Mouse (Mus musculus): Measurements from ENCODE around the gene Syt1.

Gene Syt1

DNA sequence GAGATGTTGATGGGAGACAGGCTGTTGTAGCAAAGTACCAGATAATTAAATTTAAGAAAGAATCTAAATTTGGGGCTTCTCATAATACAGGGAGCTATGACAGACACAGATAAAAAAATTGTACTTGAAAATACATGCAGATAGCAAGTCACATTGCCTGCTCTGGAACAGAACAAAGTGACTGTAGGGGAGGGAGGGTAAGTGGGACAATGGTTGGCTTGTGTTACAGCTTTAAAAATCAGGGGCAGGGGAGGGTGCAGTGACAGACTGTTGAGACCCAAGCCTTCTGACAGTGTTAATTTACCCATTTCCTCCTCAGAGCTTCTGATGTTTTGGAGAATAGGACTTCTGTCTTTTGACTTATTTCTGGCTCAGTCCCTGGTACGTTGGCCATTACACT is 126.3 kb downstream of the Syt1 start:
- no peak for DNase-seq

DNA sequence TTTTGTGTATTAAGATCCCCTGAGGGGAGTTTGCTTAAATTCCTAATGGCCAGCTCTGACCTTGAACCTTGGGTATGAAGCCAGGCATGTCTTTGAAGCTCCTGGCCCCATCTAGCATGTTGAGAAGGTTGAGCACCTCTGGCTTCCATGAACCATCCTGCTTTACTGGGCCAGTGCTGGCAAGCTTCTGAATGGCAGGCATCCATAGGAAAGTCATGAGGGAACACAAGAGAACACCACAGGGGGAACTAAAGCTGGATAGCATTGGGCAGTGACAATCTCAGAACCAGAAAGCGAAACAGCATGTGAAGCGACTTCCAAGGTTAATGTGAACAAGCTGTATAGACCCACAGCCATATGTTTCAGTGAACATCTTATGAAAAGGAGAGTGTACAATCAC is 130.4 kb downstream of the Syt1 start:
- DNase-seq = no peak

DNA sequence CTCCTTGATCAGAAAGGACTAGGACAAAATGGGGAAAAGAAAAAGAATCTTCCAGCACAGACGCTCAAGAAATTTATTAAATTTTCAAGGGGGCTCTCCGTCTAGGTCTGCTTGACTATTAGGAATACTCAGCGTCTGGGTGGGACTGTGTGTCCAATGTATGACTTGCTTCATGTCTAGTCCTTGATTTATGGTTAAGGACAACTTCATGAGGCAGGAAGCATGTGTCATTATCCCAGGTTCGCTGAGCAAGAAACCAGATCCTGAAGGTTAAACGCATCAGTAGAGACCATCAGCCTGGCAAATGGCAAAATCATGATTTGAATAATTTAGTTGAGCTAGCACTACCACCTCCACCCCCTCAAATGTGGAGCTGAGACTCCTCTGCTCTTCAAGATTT is 135.1 kb downstream of the Syt1 start:
- DNase-seq = no peak

DNA sequence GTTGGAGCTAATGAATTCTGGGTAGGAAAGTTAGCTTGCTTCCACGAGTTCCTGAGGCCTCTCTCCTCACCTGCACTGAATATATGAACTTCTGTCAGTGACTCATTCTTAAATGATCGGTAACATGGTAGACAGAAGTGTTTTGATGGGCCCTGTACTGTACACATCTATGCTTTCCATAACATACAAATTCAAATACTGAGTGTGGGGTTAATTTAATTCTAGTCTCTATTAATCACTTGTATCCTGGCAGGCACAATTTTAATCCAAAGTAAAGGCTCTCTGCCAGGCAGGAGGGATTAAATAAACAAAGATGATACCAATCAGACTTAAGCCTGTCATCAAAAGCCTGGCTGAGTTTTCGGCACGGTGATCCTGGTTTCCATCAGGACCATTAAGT is 136.1 kb downstream of the Syt1 start:
- no peak for DNase-seq

DNA sequence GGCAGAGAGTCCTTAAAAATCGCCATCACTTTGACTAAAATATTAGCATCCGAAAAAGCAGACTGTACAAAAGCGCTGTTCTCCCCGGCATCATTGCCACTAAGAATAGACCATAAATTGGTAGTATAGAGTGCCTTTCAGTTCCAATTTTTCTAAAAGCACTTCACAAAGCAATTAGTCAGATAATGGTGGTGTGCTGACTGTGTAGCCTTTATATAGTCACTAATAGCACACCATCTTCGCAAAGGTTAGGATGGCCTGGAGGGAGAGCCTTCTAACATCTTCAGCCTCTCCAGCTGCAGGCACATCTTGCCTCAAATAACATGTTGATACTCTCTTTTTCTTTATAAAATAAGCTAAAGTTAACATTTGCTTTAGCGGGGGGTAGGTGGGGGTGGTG is 138.4 kb downstream of the Syt1 start:
- no peak for DNase-seq

DNA sequence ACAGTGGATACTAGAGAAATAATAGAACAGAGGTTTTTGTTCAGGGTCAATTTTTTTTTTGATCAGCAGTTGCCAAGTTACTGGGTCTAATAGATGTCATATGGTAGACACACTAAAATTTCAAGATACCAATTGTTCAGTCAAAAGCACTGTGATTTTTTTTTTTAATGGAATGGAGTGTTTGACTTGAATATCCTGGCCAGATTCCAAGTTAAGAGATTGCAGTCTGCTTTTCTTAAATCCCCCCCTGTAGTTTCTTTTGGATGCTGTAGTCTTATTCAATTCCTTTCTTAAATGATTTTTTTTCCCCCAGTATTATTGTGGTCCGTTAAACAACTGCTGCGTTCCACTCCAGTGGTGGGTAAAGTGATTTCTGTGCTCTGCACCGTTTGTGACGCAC is 140.2 kb downstream of the Syt1 start:
- DNase-seq = no peak

DNA sequence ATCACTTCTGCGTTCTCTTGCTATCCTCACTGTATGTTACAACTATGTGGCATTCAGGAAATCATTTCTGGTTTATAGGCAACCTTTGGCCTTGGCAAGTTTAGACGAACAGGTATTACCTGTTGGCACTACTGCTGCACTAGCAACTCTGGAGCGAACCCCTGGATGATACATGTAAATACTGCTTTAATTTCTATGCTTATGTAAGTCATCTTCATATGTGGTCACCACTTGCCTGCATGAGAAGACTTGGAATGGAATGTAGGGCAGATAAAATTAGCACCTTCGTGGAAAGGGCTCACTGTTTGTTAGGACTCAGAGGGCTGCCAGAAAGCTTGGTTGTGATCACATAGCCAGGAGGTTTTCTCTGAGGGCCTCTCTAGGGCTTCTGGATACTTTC is 142.6 kb downstream of the Syt1 start:
- DNase-seq = no peak

DNA sequence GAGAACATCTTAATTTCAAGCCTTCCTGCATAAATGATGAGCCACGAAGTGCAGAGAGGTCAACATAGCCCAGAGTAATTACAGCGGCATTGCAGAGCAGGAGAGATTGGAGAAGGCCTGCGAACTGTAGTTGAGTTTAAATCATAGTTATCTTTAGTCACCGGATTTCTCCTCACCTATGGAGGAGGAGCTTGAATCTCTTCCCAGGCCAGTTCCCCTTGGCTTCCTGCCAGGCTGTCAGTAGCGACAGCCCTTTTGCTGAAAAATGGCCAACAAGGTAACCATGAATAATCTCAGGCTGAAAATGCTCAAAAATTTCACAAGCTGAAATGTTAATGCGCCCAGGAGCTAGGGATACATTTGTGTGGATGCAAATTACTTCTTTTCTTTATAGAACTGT is 143.6 kb downstream of the Syt1 start:
- no peak for DNase-seq

DNA sequence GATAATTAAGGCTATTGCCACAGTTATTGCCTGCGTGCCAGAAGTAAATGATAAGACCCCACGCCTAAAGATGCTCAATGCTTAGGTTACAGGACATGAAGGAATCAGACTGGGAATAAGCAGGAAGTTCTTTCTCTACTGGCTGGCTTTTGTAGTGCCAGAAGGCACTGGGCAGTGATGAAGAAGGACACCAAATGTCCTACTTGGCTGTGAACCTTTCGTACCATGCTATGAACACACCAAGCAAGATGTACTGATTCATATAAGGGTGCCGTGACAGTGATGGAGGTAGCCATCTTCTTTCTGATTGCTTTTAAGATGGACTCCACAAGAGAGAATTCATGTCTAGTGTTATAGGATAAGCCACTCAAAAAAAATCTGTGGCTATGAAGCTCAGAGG is 145.2 kb downstream of the Syt1 start:
- DNase-seq = no peak

DNA sequence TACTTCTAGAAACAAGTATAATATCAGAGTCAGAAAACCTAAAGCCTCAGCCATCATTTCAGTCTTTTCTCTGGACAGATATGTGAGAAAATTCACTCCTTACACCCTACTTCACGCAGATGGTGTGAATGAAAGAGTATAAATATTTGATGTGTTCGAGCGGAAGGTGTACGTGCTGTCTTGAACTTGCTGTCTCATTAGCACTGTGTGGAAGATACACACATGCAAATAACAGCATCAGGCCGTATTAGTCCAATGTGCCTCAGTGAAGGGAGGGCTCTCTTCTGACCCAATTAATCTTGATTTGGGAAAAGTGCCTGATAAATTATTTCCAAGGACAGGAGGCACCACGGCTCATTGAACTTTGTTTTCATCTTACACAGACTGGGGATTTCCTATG is 154.8 kb downstream of the Syt1 start:
- no peak for DNase-seq

DNA sequence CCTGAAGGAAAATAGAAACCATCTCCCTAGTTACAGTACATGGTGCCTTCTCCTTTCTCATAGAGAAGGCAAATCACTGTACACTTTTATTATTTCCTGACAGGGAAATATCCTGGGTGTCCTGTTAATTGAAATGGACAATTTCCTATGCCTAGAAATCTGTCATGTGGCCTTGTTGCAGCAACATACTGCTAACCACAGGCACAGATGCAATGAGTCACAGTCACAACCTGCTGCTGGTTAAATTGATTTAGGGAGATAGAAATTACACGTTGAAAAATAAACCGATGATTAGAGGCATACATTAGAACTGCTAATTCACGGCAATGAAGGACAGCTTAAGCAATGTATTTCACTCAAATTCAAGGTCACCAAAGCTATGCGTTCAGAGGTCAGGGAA is 158.0 kb downstream of the Syt1 start:
- no peak for DNase-seq

DNA sequence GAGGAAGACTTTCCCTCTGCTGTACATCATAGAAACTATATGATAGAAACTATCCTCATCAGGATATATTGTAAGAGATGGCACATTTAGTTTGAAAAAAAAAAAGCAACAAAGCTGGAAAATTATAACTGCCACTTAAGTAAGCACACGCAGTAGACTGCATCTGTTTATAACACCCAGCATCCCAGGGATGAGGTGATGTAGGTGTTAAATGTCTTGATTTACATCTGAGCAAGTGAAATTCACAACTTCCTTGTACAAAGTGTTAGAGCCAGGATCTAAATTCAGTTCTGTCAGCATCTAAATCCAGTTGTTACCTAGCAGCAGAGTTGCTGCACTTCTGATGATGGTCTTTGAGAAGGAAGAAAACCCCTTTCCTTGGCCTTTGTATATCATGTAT is 173.3 kb downstream of the Syt1 start:
- DNase-seq = no peak

DNA sequence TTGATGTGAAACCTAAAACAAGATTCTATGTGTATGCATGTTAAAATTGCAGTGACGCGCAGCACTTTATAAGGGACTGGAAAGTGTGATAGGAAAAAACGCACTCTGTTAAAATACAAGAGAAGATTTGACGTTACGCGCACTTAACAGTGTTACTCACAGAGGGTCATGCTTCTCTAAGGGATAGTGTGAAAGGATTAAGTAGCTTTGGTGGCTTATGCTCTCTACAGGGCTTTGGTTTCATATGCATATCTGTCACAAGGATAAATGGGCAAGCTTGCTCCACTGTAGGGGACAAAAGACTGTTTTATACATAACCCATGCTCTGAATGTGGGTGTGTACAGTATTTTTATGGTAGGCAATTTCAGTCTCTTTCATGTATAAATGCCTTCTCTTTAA is 178.5 kb downstream of the Syt1 start:
- DNase-seq = no peak

DNA sequence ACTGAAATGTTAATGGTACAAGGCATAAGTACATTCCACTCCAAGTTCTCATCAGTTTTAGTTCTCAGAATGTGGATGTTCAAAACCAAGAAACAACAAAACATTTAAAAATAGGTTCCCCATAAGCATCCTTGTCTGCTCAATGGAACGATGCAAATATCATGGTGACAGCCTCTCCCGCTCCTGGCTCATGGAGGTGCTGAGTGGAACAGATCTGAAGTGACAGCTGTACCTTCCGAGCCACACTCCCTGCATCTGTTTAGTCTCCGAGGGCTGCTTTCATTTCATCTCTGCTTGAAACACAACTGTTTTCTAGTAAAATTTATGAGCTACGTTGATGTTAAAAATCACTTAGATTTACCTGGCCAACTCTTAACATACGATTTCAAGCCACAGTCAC is 179.0 kb downstream of the Syt1 start:
- no peak for DNase-seq

DNA sequence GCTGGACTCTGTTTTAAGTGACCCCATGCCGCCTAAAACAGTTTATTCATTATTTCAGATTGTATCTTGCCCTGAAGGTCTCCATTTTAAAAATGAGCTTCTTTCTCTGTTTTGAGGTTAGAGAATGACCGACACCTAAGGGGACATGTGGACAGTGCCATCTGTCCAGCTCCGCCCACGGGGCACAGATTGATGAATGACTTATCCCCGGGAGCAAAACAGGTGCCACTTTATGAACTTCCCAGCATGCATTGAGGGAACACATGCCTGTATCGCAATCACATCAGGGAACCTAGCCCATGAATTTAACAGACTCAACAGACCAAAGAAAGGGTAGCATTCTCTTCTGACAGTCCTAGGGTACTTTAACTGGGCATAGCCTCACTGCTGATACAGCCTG is 188.5 kb downstream of the Syt1 start:
- DNase-seq = no peak

DNA sequence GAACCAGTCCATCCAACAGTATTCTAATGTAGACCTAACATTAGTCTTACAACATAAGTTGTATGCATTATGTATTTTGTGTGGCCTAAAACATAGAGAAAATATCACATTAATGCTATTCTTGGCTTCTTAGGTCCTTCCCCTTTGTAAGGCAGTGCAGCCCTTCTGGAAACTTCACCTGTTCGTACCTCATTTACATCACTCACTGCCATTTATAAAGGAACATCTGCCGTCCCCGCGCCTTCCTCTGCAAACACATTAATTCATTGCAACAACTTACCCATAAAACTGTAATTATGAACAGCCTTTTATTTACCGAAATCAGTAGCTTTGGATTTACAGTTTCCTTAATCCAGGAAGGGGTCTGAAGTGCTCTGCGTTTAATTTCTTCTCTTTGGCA is 195.4 kb downstream of the Syt1 start:
- DNase-seq = no peak

DNA sequence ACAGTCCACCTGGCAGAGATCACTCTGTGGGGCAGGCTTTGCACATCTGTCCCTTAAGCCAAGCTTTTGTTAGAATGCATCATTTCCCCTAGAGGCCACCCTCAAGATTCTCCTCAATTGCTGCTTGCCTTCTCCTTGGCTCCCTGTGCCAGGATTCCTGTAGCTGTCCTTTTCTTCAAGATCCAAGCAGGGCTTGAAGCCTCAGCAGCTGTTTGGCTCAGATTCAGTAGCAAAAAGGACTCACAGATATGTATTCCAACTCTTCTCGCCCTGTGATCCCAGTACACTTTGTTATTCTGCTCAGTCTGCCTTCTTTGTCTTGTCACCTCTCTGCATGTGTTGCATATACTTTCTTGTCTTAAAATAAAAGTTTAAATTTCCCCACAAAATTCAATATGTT is 206.4 kb downstream of the Syt1 start:
- no peak for DNase-seq

DNA sequence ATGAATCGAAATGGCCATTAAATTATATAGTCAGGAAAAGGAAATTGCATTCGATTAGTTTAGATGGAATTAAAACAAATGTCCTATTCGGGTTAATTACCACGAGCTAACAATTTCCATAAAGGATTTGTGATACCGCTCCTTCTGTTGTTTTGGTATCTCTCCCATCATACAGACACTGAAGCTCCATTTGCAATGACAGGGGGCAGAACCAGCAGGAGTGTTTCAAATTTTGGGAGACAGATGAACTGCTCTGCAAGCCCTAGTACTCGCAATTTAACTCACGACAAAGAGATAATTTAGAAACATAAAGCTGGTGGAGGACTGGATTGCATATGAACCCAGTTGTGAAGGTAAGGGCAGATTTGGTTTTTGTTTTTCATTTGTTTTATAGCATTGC is 210.0 kb downstream of the Syt1 start:
- DNase-seq = no peak

DNA sequence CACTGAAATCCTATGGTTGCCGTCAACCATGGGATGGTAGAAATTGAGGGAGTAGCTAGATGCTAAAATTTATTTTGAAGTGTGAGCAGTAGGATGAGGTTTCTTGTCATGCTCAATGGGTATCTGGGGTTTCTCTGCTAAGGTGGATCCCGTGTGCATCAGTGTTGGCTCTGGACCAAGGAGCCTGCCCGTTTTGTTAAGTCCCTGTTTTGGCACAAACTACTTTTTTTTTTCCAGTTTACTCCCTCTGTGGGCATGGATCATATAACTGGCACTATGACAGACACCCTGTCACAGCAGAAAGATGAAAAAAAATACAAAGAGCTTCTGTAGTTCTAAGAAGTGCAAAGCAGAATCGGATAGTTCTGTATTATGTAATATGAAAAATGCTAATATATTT is 212.0 kb downstream of the Syt1 start:
- no peak for DNase-seq

DNA sequence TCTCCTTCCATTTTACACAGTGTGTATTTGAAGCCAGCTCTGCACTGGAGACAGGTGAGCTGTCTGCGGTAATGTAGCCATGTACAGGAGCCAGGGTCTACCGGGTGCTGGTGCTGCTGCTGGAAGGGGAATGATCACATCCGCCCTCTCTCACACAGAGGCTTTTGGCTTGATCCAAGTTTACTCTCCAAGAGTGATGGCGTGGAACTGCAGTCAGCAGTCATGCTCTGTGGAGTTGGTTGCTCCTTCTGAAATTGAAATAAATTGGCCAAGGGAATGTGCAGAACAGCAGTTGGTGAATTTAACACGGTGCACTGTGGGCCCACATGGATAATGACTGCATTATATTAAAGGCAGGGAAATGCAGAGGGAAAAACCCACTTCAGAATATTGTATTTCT is 228.0 kb downstream of the Syt1 start:
- no peak for DNase-seq

DNA sequence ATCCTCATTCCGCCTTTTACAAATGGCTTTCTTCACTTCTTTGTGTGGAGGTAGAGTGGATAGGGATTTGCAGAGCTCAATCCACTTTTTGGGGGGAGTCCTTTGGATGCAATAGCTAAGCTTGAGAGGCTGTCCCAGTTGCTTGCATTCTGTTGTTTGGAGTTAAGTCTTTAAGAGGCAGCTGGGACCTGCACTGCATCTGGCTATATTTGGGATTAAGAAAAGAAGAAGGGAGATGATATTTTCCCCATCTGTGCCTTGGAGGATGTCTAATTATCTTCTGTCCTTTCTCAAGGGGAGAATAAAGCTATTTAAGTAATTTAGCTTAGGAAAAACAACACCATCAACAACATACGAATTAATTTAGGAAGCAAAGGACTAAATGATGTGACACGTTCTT is 230.2 kb downstream of the Syt1 start:
- no peak for DNase-seq

DNA sequence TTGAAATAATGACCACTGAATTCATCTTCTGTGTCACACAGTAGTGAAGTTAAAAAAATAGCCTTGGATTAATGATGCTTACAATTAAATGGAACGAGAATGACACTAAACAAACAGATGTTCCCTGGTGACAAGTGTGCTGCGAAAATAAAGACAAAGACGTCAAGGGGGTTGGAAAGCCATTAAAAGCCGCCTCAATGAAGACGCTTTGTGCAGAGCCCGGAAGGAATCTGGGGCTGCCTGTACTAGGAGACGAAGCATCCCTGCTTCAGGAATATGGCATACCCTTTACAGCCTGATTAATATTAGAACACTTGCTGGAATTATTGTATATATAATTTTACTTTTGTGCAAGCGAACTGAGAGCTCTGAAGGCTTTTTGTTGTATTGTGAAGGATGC is 234.0 kb downstream of the Syt1 start:
- no peak for DNase-seq

DNA sequence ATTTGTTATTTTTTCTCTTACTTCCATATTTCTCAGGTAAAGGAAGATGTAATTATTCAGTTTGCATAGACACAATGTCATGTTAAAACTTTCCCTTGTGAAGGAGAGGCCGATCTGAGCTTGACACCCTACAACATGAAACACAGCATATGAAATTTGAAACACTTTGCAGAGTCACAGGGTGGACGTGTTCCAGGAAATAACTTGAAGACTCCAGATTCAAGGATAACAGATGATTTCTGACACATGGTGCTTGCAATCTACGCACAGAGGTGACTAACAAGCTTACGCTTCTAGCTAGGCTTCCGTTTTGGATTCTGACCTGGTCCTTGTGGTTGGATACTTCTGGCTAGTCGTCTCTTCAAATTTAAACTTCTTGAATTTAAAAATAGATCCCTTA is 239.7 kb downstream of the Syt1 start:
- no peak for DNase-seq

DNA sequence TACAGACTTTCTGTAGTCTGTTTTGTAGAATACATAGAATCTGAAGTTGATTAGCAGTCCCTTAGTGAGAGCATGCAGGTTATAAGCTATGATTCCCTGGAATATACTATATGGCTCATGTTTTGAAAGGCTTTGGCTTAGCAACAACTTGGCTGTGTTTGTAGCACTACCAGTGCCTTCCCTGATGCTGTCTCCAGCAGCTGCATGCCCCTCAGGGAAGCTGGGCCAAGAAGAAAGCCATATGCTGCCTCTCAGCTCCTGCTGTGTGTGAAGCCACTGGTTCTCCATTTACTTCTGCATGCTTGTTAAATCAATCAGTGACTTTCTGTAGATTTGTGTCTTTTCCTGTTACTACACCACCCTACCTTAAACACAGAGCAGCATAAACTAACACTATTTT is 245.2 kb downstream of the Syt1 start:
- DNase-seq = no peak

DNA sequence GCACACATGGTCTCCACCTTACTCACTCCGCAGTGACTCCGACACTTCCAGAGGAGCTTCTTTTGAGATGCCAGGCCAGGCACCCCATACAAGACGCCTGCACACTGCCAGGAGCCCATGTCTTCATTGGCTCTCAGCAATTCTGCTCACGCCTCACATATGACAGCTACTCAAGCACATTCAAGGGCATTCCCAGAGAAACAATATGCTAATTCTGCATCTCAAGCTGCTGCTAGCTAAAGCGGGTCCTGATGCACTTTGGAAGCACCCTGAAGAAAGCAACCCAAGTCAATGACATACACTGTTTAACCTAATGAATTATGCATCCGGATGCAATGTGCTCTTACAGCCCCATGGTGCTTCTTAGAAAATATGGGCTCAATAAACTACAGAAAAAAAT is 247.1 kb downstream of the Syt1 start:
- DNase-seq = no peak

DNA sequence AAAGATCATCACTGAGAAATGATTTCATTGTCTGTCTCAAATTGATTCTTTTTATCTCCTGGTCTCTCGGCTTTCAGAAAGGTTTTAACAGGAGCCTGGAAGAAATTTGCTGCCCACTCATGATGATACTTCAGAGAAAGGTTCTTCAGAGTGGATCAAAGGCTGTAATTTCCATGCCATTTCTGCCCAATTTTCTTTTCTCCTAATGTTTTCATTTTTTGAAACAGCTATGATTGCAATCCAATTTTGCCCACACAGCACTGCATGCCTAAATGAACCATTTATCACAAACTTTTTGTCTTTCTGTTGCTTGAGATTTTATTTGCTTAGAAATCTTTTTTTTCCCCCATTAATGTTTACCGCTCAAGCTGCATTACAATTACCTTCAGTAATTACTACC is 257.5 kb downstream of the Syt1 start:
- no peak for DNase-seq

DNA sequence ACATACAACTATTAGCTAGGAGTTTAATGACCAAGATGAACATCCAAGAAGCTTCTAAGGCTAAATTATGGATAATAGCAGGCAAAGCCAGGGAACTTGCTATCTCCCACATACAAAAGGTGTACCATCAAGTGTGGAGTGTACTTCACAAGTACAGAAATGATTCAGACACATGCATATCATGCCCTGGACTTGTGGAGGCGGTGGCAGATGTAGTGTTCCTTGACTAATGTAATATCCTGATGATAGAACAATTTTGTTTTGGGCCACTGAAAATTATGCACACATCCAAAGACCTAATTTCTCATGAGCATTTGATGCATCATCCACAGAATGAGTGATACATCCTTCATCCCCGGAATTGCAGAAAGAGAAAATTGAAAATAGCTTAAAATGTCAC is 267.0 kb downstream of the Syt1 start:
- no peak for DNase-seq
